Comparison of ENCODE assay signal across 8 mouse cellular contexts in genomic region chr1:178187810-178188209, GRCm38 (mm10). TPM values are rescaled to one million over a fixed set of nuclear protein-coding genes. Genes with fewer than 3 reads are reported as not detected.
DNase-seq lines count a peak whose midpoint lies in the region; ATAC-seq and TF ChIP-seq lines count a peak whose summit lies in the region.
"Not testable (repeated sequence)": the region's sequence is repeated elsewhere in the genome, so short reads cannot be mapped to it uniquely, and the experiment has no call there.

No protein-coding gene starts in this region.

- H3K27ac ChIP-seq in heart, embryonic 16.5 days (ENCODE audit: low read length): peak overlapping the region; percentile 89
- peak overlapping the region; percentile 68; the same call in 1 of the 2 replicates for H3K27ac ChIP-seq in kidney, embryonic 16.5 days (ENCODE audit: low read length)
- H3K27ac ChIP-seq in liver, embryonic 16.5 days (ENCODE audit: low read length): peak overlapping the region; percentile 70
- peak overlapping the region; percentile 84 for H3K27ac ChIP-seq in midbrain, embryonic 15.5 days
- not testable (repeated sequence) for H3K27ac ChIP-seq in stomach, embryonic 14.5 days (ENCODE audit: low read length)

- not testable (repeated sequence) for H3K9me3 ChIP-seq in heart, embryonic 16.5 days (replicated peaks; ENCODE audit: control insufficient read depth, low read length); kidney, embryonic 16.5 days (ENCODE audit: low read length); liver, embryonic 16.5 days (replicated peaks; ENCODE audit: control insufficient read depth, low read length); midbrain, embryonic 15.5 days; stomach, embryonic 14.5 days (ENCODE audit: control insufficient read depth, low read depth, low read length)

- ATAC-seq in erythroid progenitor cell, adult 5-6 weeks (replicated peaks; ENCODE audit: low FRiP score, poor library complexity, severe bottlenecking): peak; percentile 21; the same call in 1 of the 2 replicates
- peak; percentile 58 for ATAC-seq in heart, embryonic 16.5 days (replicated peaks; ENCODE audit: extremely low read depth, insufficient read depth, low FRiP score)
- ATAC-seq in kidney, embryonic 16.5 days (ENCODE audit: low FRiP score, low TSS enrichment): peak; percentile 83
- ATAC-seq in liver, embryonic 16.5 days (ENCODE audit: low read depth): peak; percentile 9
- peak; percentile 67 for ATAC-seq in midbrain, embryonic 15.5 days (replicated peaks)
- ATAC-seq in stomach, embryonic 14.5 days (ENCODE audit: insufficient number of reproducible peaks, insufficient read depth, low FRiP score, low read depth): peak; percentile 61; the same call in 1 of the 2 replicates

- peaks cover 25% of the 10 kb centered on the region for H3K79me3 ChIP-seq in C2C12 (ENCODE audit: low read depth)

- H3K79me2 ChIP-seq in C2C12 (ENCODE audit: control insufficient read depth, insufficient read depth): peaks cover 47% of the 10 kb centered on the region

- H3K4me1 ChIP-seq in heart, embryonic 16.5 days (ENCODE audit: control insufficient read depth, insufficient read depth, low read length); kidney, embryonic 16.5 days (ENCODE audit: insufficient read depth, low read length); liver, embryonic 16.5 days (ENCODE audit: control insufficient read depth, low read depth, low read length); midbrain, embryonic 15.5 days; stomach, embryonic 14.5 days (ENCODE audit: control insufficient read depth, insufficient read depth, low read length): not testable (repeated sequence)

- TF ChIP-seq CTCF in C2C12 (IDR thresholded peaks at IDR 0.05; ENCODE audit: control insufficient read depth, insufficient read depth, insufficient read length): not testable (repeated sequence)

- peak overlapping the region; percentile 80 for H3K9ac ChIP-seq in heart, embryonic 16.5 days (ENCODE audit: low read length)
- H3K9ac ChIP-seq in kidney, embryonic 16.5 days (replicated peaks; ENCODE audit: low read length): peak overlapping the region; percentile 68
- H3K9ac ChIP-seq in liver, embryonic 16.5 days (ENCODE audit: low read depth, low read length): peak overlapping the region; percentile 70
- H3K9ac ChIP-seq in midbrain, embryonic 15.5 days: peak overlapping the region; percentile 68
- 0 out of 2 replicates have a peak overlapping the region, but pooled peaks have one; percentile 21 for H3K9ac ChIP-seq in stomach, embryonic 14.5 days (replicated peaks; ENCODE audit: low read depth, low read length)

- H3K36me3 ChIP-seq in C2C12 (ENCODE audit: control insufficient read depth, insufficient read depth); heart, embryonic 16.5 days (ENCODE audit: control insufficient read depth, insufficient read depth); kidney, embryonic 16.5 days (ENCODE audit: insufficient read depth, low read length); liver, embryonic 16.5 days (ENCODE audit: control insufficient read depth, insufficient read depth); midbrain, embryonic 15.5 days (replicated peaks); stomach, embryonic 14.5 days (ENCODE audit: control insufficient read depth, insufficient read depth, low read length): not testable (repeated sequence)

- H3K4me2 ChIP-seq in heart, embryonic 16.5 days (ENCODE audit: low read depth, low read length): peak overlapping the region; percentile 54
- H3K4me2 ChIP-seq in kidney, embryonic 16.5 days (replicated peaks; ENCODE audit: low read depth, low read length): peak overlapping the region; percentile 47
- H3K4me2 ChIP-seq in liver, embryonic 16.5 days (ENCODE audit: low read depth, low read length): peak overlapping the region; percentile 89
- H3K4me2 ChIP-seq in midbrain, embryonic 15.5 days: peak overlapping the region; percentile 41
- H3K4me2 ChIP-seq in stomach, embryonic 14.5 days (replicated peaks; ENCODE audit: low read depth, low read length): 0 out of 2 replicates have a peak overlapping the region, but pooled peaks have one; percentile 16

- H3K27me3 ChIP-seq in C2C12 (ENCODE audit: control insufficient read depth, insufficient read depth, insufficient read length); heart, embryonic 16.5 days (ENCODE audit: control insufficient read depth, insufficient read depth, low read length); kidney, embryonic 16.5 days (ENCODE audit: insufficient read depth, low read length); liver, embryonic 16.5 days (ENCODE audit: control insufficient read depth, insufficient read depth, low read depth, low read length); midbrain, embryonic 15.5 days (replicated peaks); stomach, embryonic 14.5 days (ENCODE audit: control insufficient read depth, insufficient read depth, low read length): not testable (repeated sequence)

- H3ac ChIP-seq in C2C12 (ENCODE audit: control insufficient read depth, insufficient read length, low read depth): peak overlapping the region; percentile 45

- peak overlapping the region; percentile 45 for H3K4me3 ChIP-seq in C2C12 (ENCODE audit: insufficient read depth, poor library complexity, severe bottlenecking)
- H3K4me3 ChIP-seq in heart, embryonic 16.5 days (ENCODE audit: low read length): peak overlapping the region; percentile 76
- H3K4me3 ChIP-seq in kidney, embryonic 16.5 days (ENCODE audit: low read length): peak overlapping the region; percentile 66
- H3K4me3 ChIP-seq in liver, embryonic 16.5 days (ENCODE audit: low read depth, low read length): peak overlapping the region; percentile 75
- H3K4me3 ChIP-seq in midbrain, embryonic 15.5 days: peak overlapping the region; percentile 76
- H3K4me3 ChIP-seq in stomach, embryonic 14.5 days (ENCODE audit: low read depth, low read length): peak overlapping the region; percentile 46

- WGBS in heart, embryonic 16.5 days: 1% methylated on average over 21 of the region's 38 CpGs
- under 1% methylated on average over 24 of the region's 38 CpGs for WGBS in kidney, embryonic 16.5 days
- WGBS in liver, embryonic 16.5 days (ENCODE audit: insufficient replicate concordance): 1% methylated on average over 25 of the region's 38 CpGs
- WGBS in midbrain, embryonic 15.5 days: under 1% methylated on average over 26 of the region's 38 CpGs
- under 1% methylated on average over 21 of the region's 38 CpGs for WGBS in stomach, embryonic 14.5 days

- peak; percentile 17 for DNase-seq in c-Kit-positive CD71-negative TER-119-negative erythroid progenitor cells, embryonic 14.5 days (ENCODE audit: low read depth)

RNA-seq across cellular contexts. Expression of gene Desi2, which starts 0.6 kb away (rescaled TPM):
- polyA plus RNA-seq in C2C12 (2012; fragmentation: generic; extraction: Trizol): 10.1 TPM
- total RNA-seq in erythroid progenitor cell, adult 5-6 weeks (2015; ENCODE audit: low replicate concordance): 2.5 and 6.8 TPM in 2 replicates
- total RNA-seq in erythroid progenitor cell, adult 5-6 weeks (2017; ENCODE audit: low replicate concordance): 1.1 and 1.9 TPM in 2 replicates
- 20.6 and 21.2 TPM in 2 replicates for polyA plus RNA-seq in heart, embryonic 16.5 days (2015; fragmentation: Nextera tagmentation; extraction: Ambion mirVana)
- polyA plus RNA-seq in kidney, embryonic 16.5 days (2015; fragmentation: Nextera tagmentation; extraction: Ambion mirVana): 18.5 and 23.0 TPM in 2 replicates
- 7.8 and 8.8 TPM in 2 replicates for polyA plus RNA-seq in liver, embryonic 16.5 days (2015; fragmentation: Nextera tagmentation; extraction: Ambion mirVana)
- polyA plus RNA-seq in midbrain, embryonic 15.5 days (2015; fragmentation: Nextera tagmentation; extraction: Ambion mirVana): 20.1 and 21.5 TPM in 2 replicates
- 27.1 and 29.3 TPM in 2 replicates for polyA plus RNA-seq in stomach, embryonic 14.5 days (2014; fragmentation: Nextera tagmentation; extraction: Ambion mirVana)

Comparison
In these comparisons a context has a peak if more than half of its experiments do, and no peak if none do; other contexts are left out.
1. ATAC-seq: peak in every context shown above with its lines; median percentile 83 in kidney, embryonic 16.5 days; 67 in midbrain, embryonic 15.5 days; 61 in stomach, embryonic 14.5 days; 58 in heart, embryonic 16.5 days; 21 in erythroid progenitor cell, adult 5-6 weeks; 9 in liver, embryonic 16.5 days.
2. H3K4me2 ChIP-seq: peak in every context shown above with its lines; median percentile 89 in liver, embryonic 16.5 days; 54 in heart, embryonic 16.5 days; 47 in kidney, embryonic 16.5 days; 41 in midbrain, embryonic 15.5 days; 16 in stomach, embryonic 14.5 days.
3. H3K9ac ChIP-seq: peak in every context shown above with its lines; median percentile 80 in heart, embryonic 16.5 days; 70 in liver, embryonic 16.5 days; 68 in kidney, embryonic 16.5 days; 68 in midbrain, embryonic 15.5 days; 21 in stomach, embryonic 14.5 days.